Mouse (Mus musculus) lung, adult 2 months (tissue): Measurements from ENCODE around the gene Slc35b2.

ENCODE experiments used
- CTCF ChIP-seq: fragments of 200-500 bp; IDR thresholded peaks from 2 replicates; pipeline ENCODE4 v1.5.1; 2011; ENCODE audit warnings: mild to moderate bottlenecking, low read length, control low read depth; ENCODE audit not compliant: insufficient read depth
- POLR2A ChIP-seq: fragments of 200-500 bp; IDR thresholded peaks from 2 replicates; pipeline ENCODE4 v1.6.1; 2011; ENCODE audit warnings: low read depth, mild to moderate bottlenecking, control low read depth, low read length, borderline replicate concordance; ENCODE audit errors: extremely low read depth

DNA sequence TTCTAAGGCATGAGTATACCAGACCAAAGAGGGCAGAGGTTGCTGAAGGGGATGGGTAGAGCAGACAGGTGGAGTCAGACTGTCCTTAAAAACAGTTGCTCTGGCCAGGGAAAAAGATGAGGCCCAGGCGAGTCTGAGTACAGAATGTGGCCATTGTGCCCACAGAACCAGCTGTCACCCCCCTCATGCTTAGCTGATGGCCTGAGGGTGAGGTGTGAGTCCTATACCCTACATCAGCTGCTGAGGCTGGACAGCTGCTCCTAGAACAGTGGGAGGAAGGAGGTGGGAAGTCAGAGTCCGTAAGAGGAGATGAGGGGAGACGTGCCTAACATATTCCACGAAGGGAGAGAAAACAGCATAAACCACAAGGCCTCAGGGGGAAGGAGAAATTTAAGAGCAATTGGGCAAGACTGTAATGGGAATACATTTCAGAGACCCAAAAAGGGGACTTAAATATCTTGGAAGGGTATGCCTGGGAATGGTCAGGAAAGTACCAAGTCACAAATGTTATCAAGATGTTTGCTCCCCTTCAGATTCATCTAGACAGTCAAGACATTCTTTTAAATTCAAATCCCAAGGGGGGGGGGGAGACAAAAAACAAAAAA is 52.5 kb downstream of the Slc35b2 start:
- TF ChIP-seq CTCF (no peak), POLR2A (no peak)
